Mouse (Mus musculus): ENCODE measurements at regions not wholly inside any gene's neighbourhood (a gene's known extent, or its start where the extent isn't known, plus 50 kb on each side); places are given as distances from the start of the nearest gene placed in this dataset.
"Not testable (repeated sequence)": the region's sequence is repeated elsewhere in the genome, so short reads cannot be mapped to it uniquely, and the experiment has no call there.

DNA sequence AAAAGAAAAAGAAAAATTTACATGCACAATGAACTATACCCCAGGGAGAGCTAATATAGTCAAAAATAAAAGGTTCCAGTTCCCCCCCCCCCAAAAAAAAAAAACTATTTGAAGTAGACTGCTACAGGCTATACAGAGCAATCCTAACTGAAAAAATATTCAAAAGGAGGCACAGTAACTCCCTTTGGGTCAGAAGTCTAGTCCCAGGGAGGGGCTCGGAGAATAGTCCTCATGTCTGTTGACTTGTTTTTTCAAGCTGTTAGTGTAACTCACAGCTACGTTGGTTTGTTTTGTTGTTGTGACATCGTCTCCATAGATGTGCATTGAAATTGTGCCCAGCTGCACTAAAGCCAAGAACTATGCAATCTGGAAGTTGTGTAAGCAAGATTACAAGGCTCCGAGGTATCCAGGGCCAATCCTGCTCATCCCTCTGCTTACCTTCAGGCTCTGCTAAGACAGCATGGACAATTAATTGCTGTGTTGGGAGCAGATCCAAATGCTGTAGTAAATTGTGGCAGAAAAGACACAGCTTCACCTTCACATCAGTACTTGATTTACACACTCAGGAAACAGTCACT is 137.2 kb upstream of the Pnpt1 start:
- no peak for DNase-seq

DNA sequence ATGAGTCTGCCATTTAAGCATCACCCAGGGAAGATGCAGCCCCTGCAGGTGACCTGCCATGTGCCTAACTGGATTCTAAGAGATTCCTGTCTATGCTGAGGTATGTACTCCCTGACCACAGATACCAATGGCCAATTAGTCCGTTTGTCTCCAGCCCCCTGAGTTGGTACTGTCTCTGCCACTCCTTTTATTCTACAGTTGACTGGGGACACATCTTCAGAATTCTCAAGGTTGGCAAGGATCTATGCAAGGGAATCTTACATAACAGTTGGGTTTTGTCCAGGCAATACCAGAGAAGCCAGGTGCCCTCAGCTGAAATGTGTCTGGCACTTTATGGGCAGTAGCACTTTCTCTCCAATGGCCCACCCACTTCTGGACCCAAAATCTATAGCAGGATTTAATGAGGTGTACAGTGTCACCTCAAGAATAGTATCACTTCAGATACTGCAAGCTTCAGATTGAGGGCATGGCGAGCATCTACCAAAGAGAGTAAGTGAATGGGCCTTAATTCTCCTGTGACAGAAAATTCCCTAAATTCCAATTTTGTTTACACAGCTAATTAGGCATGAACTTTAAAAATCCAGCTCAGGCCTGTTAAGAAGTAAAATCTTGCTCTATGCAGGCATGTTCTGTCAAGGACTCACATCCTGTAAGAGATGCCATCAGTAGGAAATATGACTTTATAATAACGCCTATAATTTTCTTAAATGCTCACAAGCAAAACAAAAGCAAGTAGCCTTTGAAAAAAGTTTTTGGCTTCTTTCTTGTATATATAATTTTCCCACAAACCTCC is 132.0 kb upstream of the Pnpt1 start:
- DNase-seq = no peak

DNA sequence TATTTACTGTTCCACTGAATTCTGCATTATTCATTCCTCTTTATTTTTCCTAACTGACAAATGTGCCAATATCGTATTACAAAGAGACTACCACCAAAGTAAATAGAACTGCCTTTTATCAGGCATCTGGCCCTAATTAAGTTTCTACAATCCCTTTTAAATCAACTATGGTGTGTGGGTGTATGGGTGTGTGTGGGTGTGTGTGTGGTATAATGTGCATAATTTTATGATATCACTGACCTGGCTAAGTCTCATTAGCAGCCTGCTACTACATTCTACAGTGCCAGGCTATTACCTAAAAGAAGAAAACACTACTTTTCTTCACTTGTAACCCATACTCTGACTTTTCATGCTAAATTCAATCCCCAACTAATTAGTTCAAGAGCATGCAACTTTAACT is 131.3 kb upstream of the Pnpt1 start:
- DNase-seq = no peak

DNA sequence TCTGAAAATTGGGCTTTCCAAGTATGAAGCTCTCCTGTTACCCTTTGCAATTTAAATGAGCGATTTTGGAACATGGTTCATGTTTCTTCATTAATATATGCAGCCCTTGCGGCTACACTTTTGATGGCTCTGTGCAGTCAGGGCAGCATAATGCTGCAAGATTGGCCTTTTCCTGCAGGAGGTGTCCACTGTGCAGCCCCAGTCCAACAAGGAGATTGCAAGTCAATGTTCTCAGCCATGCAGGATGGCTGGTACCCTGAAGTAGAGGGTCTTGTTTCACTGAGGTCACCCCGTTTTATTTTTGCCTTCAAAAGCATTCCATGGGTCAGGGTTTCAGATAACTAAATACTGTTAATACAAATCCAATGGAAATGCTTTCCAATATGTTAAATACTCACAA is 130.9 kb upstream of the Pnpt1 start:
- DNase-seq = no peak

DNA sequence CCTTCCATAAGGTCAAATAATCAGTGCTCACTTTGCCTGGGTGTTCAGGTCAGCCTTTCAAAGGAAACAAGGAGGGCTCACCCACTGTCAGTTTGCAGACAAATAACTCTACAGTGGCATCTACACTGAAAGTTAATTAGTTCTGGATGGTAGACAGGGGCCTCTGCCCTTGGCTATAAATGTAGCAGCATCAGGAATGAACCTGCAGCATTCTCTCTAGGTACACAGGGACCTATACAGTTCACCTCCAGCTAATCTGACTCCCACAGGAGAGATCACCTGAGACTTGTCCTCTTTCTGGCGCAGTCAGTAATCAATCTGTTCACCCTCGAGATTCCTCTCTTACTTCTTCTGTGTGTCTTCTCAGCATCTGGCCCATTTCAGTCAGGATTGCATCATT is 130.3 kb upstream of the Pnpt1 start:
- no peak for DNase-seq

- no peak for DNase-seq
Observed at GRCm38 (mm10) chr11:29017406-29017805, 113.1 kb upstream of the Pnpt1 start.

DNA sequence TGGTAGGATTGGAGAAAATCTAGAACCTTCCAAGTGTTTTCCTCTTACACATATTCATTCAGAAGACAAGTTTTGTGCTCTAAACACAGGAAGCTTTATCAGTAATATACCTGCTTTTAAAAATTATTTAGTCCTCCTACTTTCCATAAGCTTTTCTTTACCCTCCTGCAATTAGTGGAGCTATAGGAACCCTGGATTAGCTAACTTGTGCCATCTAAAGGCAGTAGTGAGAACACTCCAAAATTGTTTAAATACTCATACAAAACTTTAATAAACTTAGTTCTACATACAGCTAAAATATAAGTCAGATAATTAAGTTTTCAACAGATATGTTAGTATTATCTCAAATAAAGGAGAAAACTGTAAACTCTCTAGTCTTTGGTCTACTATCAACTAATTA is 89.7 kb upstream of the Pnpt1 start:
- no peak for DNase-seq

DNA sequence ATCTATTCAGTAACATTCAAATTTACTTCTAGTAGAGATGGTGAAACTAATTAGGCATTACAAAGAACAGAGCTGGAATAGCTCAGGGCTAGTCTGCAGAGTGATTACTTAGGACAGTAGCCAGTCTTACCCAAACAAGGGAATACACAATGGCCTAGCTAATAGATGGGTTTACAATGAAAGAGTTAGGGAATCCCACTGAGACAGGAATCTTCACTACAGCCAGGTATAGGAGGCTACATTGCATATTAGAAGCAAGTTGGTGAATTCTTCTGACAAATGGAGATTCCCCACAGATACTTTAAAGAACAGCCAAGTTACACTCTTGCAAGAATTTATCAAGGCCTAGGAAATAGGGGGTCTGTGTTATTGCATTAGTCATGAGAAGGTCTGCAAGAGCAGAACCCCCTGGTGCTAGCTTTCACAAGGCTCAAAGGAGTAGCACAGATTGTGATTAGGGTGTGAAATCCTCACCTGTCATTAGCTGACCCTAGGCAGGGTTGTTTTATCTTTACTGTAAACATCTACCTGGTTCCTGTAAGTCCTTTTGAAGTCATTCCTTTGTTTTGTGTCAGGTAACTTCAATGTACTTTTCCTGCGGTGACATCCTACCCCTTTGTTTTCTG is 82.4 kb upstream of the Pnpt1 start:
- not testable (repeated sequence) for DNase-seq

- peak; percentile 1 for DNase-seq
Observed at GRCm38 (mm10) chr11:29052625-29053024, 77.9 kb upstream of the Pnpt1 start.

- not testable (repeated sequence) for DNase-seq
Observed at GRCm38 (mm10) chr11:29069586-29069985, 61.0 kb upstream of the Pnpt1 start.

- no peak for DNase-seq
Observed at GRCm38 (mm10) chr11:29072231-29072630, 58.3 kb upstream of the Pnpt1 start.

Data from right cerebral cortex, adult 18-20 months (tissue).